In genomic region chr5:134788237-134788636, GRCm38 (mm10) we compare ENCODE assay signal across 11 mouse cellular contexts. TPM values are rescaled to one million over a fixed set of nuclear protein-coding genes. Genes with fewer than 3 reads are reported as not detected.
DNase-seq lines count a peak whose midpoint lies in the region.
"Had no signal": no experiment of that assay in that cellular context is flagged by ENCODE, and none has a peak within 500 bp of the region (broad histone marks: within the 10 kb centered on the region; RNA-seq: fewer than 3 reads in every experiment).

No protein-coding gene starts in this region.

- DNase-seq in urinary bladder, postnatal 10 days (ENCODE audit: low spot score): peak; percentile 37
- DNase-seq in urinary bladder, adult 2 months (ENCODE audit: low spot score): no peak
- peak; percentile 60 to 63 for DNase-seq in heart, adult 18-20 months
- DNase-seq in lung, adult 18-20 months: peak; percentile 55 to 67
- DNase-seq in right cerebral cortex, postnatal 36 days (ENCODE audit: low spot score in 2 of 2): no peak
- no peak for DNase-seq in spleen, adult 12 weeks (ENCODE audit: low spot score)
- no peak for DNase-seq in kidney, adult 11 months
- no peak for DNase-seq in kidney, postnatal 14 days
- DNase-seq: cerebellum, adult 2 months had no signal

RNA-seq across cellular contexts. Expression of gene Eln, which starts 41.1 kb away (rescaled TPM):
- polyA plus RNA-seq in urinary bladder, adult 2 months (2012; rRNA removed): 75.6 and 76.3 TPM in 2 replicates
- total RNA-seq in heart, adult 18-20 months (2021): 10 to 100 TPM; 26.0 to 26.7 TPM
- total RNA-seq: neutrophil, adult 5-6 weeks had no signal
- polyA plus RNA-seq: Patski had no signal

Comparison
In these comparisons a context has a peak if more than half of its experiments do, and no peak if none do; other contexts are left out.
1. DNase-seq: peak in urinary bladder, postnatal 10 days (single experiment), heart, adult 18-20 months (2 of 2) and lung, adult 18-20 months (2 of 2); none in urinary bladder, adult 2 months (single experiment), right cerebral cortex, postnatal 36 days (0 of 2), spleen, adult 12 weeks (single experiment), kidney, adult 11 months (single experiment) and kidney, postnatal 14 days (single experiment).